Mouse (Mus musculus) bone marrow macrophage, adult 2 months (primary cell): ENCODE measurements at regions not wholly inside any gene's neighbourhood (a gene's known extent, or its start where the extent isn't known, plus 50 kb on each side); places are given as distances from the start of the nearest gene placed in this dataset.

Source experiments
- CTCF ChIP-seq: IDR thresholded peaks from 2 replicates; pipeline ENCODE4 v1.5.1; 2012; ENCODE audit warnings: low read depth, mild to moderate bottlenecking, low read length, moderate library complexity
- POLR2A ChIP-seq: IDR thresholded peaks from 2 replicates; pipeline ENCODE4 v1.6.1; 2012; ENCODE audit warnings: mild to moderate bottlenecking, low read depth, low read length, borderline replicate concordance

DNA sequence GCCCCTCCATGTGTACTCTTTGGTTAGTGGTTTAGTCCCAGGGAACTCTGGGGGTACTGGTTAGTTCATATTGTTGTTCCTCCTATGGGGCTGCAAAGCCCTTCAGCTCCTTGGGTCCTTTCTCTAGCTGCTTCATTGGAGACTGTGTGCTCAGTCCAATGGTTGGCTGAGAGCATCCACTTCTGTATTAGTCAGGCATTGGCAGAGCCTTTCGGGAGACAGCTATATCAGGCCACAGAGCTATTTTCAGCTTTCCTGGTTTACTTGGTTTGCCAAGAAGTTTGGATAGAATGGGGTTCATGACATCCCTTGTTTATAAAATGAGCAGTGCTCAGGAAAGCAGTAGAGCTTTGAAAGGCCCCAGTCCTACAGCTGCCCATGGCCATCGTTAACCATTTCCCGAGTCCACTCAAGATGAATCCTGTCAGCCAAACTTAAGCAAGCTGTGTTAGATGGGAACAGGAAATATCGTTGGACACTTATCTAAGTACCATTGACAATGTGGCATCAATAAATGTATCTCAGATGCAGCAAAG lies 126.7 kb upstream of the Tdrd3 start:
- TF ChIP-seq POLR2A (no peak), CTCF (no peak)
